Mouse (Mus musculus): ENCODE results near the gene Chmp6.

DNA sequence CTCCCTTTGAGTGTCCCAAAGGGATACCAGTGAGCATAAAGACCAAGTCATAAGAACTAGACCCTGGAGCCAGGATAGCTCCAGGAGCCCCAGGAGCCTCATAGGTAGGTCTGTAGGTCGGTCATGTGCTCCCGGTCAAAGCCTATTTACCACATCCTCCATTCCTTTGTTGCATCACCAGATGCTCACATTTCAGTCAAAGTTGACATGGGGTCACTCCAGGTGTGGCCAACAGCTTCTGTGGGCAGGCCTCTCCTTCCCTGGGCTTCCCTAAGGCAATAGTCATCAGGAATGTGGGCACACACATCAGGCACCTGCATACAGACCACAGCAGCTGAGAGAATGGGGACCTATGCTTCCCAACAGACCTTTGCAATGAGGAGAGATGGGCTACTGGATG is 54.7 kb downstream of the Chmp6 start:
- no peak for TF ChIP-seq CTCF (IDR thresholded peaks at IDR 0.05; ENCODE audit: borderline replicate concordance, insufficient read depth, low read depth, low read length)
- TF ChIP-seq POLR2A (IDR thresholded peaks at IDR 0.05; ENCODE audit: borderline replicate concordance, insufficient read depth, low read length): no peak
